Mouse (Mus musculus) kidney, embryonic 16.5 days (tissue): ENCODE data around the gene E030018B13Rik. TPM values are rescaled to one million over a fixed set of nuclear protein-coding genes. Genes with fewer than 3 reads are reported as not detected.
A peak's percentile ranks its signal among the peaks of the same experiment; 100 is the strongest.

ENCODE experiments used
- ATAC-seq: fragments of 200-750 bp; cut with Nextera tagmentation; 2 replicates; pipeline ENCODE4 v1.8.0; 2017; ENCODE audit warnings: moderate TSS enrichment; ENCODE audit not compliant: low FRiP score, low TSS enrichment
- H3K27ac ChIP-seq: fragments of 300-500 bp; sonication (generic); 2 replicates; pipeline ENCODE4 v1.5.1; 2014; ENCODE audit warnings: low read length
- H3K27me3 ChIP-seq: fragments of 300-500 bp; sonication (generic); 2 replicates; pipeline ENCODE4 v1.6.1; 2014; ENCODE audit warnings: low read length, control low read depth, mixed read lengths; ENCODE audit not compliant: insufficient read depth
- H3K36me3 ChIP-seq: fragments of 300-500 bp; sonication (generic); 2 replicates; pipeline ENCODE4 v1.6.1; 2014; ENCODE audit warnings: low read length, control low read depth, mixed read lengths; ENCODE audit not compliant: insufficient read depth
- H3K4me1 ChIP-seq: fragments of 300-500 bp; sonication (generic); 2 replicates; pipeline ENCODE4 v1.6.1; 2014; ENCODE audit warnings: low read length, control low read depth, mixed read lengths; ENCODE audit not compliant: insufficient read depth
- H3K4me2 ChIP-seq: fragments of 300-500 bp; sonication (generic); replicated peaks from 2 replicates; pipeline ENCODE4 v1.6.1; 2014; ENCODE audit warnings: low read depth, low read length
- H3K4me3 ChIP-seq: fragments of 300-500 bp; sonication (generic); 2 replicates; pipeline ENCODE4 v1.5.1; 2014; ENCODE audit warnings: mild to moderate bottlenecking, low read length
- H3K9ac ChIP-seq: fragments of 300-500 bp; sonication (generic); replicated peaks from 2 replicates; pipeline ENCODE4 v1.6.1; 2014; ENCODE audit warnings: low read length
- H3K9me3 ChIP-seq: fragments of 300-500 bp; sonication (generic); 2 replicates; pipeline ENCODE4 v1.6.1; 2016; ENCODE audit warnings: low read length, control low read depth
- WGBS: fragments of 180-500 bp; shearing (Covaris S2); extraction: QIAGEN DNeasy Blood & Tissue Kit; methylation state at CpG from one replicate; pipeline ENCODE4 v1.1.7; 2014; 5-methylcytosine and 5-hydroxymethylcytosine counted together
- polyA plus RNA-seq: library from polyadenylated mRNA; unstranded; fragments of >200 nt; fragmentation: Nextera tagmentation; extraction: Ambion mirVana; gene quantifications from 2 replicates; pipeline ENCODE4 v1.2.1, GENCODE M21; 2015

The E030018B13Rik gene
- polyA plus RNA-seq, 1 experiment from 2014 or later: not detected

DNA sequence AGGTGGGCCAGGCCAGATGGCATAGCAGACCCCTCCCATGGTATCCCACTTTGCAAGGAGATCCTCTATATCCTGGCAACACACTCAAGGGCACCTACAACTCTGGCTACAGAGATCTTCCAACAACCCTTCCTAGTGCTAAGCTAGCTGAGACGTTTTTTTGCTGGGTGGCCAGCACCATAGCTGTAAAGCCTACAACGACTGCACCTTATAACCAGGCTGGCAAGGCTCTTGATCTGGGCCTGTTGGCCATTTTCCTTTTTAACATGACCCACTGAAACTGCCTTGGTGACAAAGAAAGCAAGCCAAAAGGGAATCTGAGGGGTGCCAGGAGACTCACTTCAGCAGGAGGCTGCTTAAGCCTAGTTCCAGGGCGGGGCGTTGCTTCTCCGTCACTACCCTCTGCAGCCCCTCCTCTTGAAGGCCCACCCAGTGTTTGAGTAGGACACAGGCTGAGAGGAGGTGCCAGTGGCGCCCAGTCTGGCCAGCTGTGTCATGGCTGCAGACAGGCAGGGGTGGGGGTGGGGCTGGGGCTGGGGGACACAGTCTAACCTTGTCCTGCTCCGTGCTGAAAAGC is 4.3 kb upstream of the E030018B13Rik start:
- 32% methylated on average over 7 of the region's 7 CpGs for WGBS

DNA sequence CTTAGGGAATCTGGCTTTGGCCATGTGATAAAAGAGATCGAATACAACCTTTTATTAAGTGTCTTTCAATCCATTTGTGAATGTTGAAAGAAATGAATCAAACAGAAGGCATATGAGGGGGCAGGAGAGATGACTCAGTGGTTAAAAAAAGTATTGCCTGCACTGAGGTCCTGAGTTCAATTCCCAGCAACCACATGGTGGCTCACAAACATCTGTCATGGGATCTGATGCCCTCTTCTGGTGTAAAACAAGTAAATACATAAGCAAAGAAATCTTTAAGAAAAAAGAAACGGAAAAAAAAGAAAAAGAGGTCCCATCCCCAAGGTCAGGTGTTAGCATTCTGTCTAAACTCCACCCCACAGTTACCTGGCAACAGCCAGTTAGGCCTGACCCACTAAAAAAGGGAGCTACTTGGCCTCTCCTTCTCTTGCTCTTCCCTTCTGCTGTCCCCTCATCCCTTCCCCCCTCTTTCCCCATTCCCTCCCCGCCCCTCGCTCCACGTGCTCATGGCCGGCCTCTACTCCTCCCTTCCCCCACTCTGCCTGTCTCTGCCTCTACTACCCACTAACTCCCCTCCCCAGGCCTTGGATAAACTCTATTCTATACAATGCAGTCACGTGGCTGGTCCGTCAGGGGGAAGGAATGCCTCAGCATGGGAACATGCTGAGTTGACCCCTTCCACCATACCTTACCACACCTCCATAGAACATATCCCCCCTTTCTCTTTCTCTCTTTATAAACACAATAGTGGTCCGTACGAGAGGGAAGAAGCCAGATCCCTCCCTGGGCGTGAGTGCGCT is 3.5 kb upstream of the E030018B13Rik start:
- peaks cover 63% of the 10 kb centered on the region for H3K4me1 ChIP-seq
- 59% methylated on average over 12 of the region's 12 CpGs for WGBS
- peak overlapping the region; percentile 79 for H3K27ac ChIP-seq

More for the DNA sequence above, 4.3 kb upstream of the E030018B13Rik start:
- Histone ChIP-seq H3K36me3 (no peaks in the 10 kb centered on the region), H3K9me3 (no peaks in the 10 kb centered on the region), H3K4me3 (no peak overlapping the region), H3K4me1 (peaks cover 58% of the 10 kb centered on the region), H3K4me2 (no peak overlapping the region), H3K27ac (peak overlapping the region; percentile 66; the same call in 1 of the 2 replicates), H3K9ac (no peak overlapping the region; the same call in 1 of the 2 replicates), H3K27me3 (no peaks in the 10 kb centered on the region)
- ATAC-seq: peak; percentile 28; the same call in 1 of the 2 replicates

DNA sequence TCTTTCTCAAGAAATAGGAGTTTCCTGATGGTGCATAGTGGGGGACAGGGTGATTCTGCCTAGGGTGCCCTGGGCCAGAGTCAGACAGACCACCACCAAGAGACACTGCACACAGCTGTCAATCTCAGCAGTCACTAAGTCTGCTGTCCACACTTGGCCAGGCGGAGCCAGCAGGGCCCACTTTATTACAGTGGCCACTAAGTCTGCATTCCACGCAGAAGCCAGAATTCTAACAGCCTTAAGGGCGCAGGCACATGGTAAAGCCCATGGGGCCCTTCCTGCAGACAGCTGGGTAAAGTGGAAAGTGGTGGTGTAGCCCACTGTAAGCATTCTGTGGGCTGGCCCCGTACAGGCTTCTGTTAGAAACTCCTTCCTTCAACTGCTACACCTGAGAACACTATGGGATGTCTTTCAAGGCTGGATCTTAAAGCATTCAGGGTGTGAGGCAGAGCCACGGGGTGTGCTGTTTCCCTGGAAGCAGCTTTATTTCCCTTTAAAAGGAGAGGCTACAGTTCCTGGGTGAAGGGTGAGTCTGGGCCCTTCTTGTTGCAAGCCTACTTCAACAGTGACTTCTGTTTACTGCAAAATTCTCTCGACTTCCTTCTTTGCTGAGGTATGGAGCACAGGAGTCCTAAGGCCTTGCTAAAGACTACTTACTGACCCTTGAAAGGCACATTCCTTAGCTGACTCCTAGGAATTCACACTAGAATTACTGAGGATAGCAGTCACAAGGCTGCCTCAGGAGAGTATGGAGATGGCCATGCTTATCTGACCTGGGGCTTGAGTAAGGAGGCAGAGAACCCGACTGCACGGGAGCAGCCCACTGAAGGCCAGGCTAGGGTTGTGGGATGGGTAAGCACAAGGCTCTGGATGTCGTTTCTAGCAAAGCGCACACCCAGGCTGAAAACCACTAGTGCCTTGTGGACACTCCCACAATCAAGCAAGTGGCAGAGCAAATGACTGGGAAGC is 2.6 kb upstream of the E030018B13Rik start:
- H3K4me3 ChIP-seq: no peak overlapping the region
- H3K27ac ChIP-seq: peak overlapping the region; percentile 79
- WGBS: 53% methylated on average over 10 of the region's 10 CpGs
- no peaks in the 10 kb centered on the region for H3K27me3 ChIP-seq
- no peak overlapping the region for H3K9ac ChIP-seq
- peaks cover 55% of the 10 kb centered on the region for H3K4me1 ChIP-seq
- H3K9me3 ChIP-seq: no peaks in the 10 kb centered on the region
- no peak overlapping the region for H3K4me2 ChIP-seq
- H3K36me3 ChIP-seq: no peaks in the 10 kb centered on the region
- ATAC-seq: peak; percentile 44; the same call in 1 of the 2 replicates

More for the DNA sequence above, 3.5 kb upstream of the E030018B13Rik start:
- Histone ChIP-seq H3K9me3 (no peaks in the 10 kb centered on the region), H3K9ac (no peak overlapping the region), H3K27me3 (no peaks in the 10 kb centered on the region), H3K4me2 (no peak overlapping the region), H3K4me3 (no peak overlapping the region), H3K36me3 (no peaks in the 10 kb centered on the region)
- ATAC-seq: no peak

DNA sequence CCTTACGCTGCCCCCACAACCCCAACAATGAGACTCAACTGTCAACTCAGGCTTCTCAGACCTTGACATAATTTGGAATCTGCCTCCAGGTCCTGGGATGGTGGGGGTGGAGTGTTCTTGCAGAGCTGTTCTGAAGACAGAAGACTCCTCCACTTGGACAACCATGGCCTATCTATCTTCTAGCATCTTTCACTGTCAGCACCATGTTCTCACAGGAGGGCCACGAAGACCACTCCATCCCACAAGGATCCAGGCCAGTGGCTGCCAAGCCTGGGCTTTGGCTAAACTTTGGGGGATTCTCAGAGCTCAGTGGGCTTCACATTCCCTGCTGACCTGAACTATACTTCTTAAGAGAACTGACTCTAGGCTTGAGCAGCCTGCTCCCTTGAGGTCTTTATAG is 1.8 kb upstream of the E030018B13Rik start:
- Histone ChIP-seq H3K9ac (no peak overlapping the region), H3K4me2 (no peak overlapping the region), H3K27ac (no peak overlapping the region; the same call in 1 of the 2 replicates), H3K9me3 (no peaks in the 10 kb centered on the region), H3K36me3 (no peaks in the 10 kb centered on the region), H3K27me3 (no peaks in the 10 kb centered on the region), H3K4me3 (no peak overlapping the region), H3K4me1 (peaks cover 63% of the 10 kb centered on the region)
- no peak for ATAC-seq
- 92% methylated on average over 2 of the region's 2 CpGs for WGBS

DNA sequence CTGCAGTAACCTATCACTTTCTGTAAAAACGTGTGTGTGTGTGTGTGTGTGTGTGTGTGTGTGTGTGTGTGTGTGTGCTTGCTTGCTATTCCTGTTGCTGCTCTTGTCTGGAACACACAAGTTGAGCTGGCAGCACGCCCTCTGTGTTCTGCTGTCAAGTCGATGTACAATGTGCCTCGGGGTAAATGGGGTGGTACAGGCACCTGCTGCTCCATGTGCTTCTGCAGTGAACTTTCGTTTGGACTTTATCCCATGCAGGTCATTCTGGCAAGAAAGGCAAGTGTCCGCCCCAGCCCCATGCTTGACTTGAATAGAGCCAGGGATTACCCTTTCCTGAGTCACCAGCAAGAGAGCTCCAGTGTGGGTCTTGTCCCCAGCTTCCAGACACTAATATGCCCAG is 1.0 kb downstream of the E030018B13Rik start:
- Histone ChIP-seq H3K27me3 (no peaks in the 10 kb centered on the region), H3K27ac (peak overlapping the region; percentile 41; the same call in 1 of the 2 replicates), H3K9me3 (no peaks in the 10 kb centered on the region), H3K36me3 (no peaks in the 10 kb centered on the region), H3K4me2 (no peak overlapping the region), H3K4me1 (peaks cover 42% of the 10 kb centered on the region), H3K9ac (no peak overlapping the region), H3K4me3 (no peak overlapping the region)
- ATAC-seq: no peak
- 71% methylated on average over 6 of the region's 6 CpGs for WGBS

DNA sequence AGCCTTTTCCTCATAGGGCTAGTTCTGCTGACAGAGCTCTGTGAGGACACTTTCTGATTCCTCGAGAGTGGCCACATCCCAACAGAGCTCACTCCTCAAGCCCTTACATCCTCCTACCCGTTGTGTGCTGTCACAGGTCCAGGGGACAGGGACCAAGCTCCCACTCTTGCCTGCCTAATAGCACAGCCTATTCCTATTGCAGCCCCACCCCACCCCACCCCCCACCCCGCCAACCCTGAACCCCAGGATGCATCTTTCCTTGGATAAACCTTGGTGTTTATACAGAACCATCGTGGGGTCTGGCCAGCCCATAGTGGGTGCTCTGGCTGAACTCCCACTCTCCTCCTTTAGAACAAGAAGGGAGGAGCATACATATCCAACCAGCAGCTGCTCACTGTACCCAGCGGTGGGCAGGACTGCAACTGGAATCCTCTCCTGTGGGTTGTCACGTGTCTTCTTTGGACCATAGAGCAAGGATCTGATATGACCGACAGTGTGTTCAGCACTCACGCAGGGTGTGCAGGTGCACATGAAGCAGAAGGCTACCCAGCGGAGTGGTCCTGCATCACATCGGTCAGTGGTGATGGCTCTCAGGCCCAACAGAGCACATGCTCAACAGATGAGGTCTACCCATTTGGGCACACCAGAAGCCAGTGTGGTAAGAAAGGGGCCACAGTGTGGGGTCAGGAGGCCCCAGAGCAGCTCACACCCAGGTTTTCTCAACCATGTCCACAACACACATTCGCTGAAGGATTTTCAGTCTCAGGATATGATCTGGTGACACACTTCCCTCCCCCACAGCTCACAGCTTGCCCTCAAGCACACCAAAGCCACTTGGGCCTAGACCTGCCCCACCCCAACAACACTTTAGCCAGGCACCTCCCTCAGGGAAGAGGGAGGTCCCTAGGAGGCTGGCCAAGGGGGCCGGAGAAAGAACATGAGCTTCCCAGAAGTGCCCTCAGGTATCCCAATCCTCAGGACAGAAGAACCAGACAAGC is 2.4 kb downstream of the E030018B13Rik start:
- ATAC-seq: peak; percentile 17; the same call in 1 of the 2 replicates
- no peaks in the 10 kb centered on the region for H3K36me3 ChIP-seq
- H3K9ac ChIP-seq: no peak overlapping the region
- no peak overlapping the region for H3K4me2 ChIP-seq
- no peak overlapping the region for H3K27ac ChIP-seq
- H3K4me1 ChIP-seq: peaks cover 36% of the 10 kb centered on the region
- no peaks in the 10 kb centered on the region for H3K27me3 ChIP-seq
- H3K9me3 ChIP-seq: no peaks in the 10 kb centered on the region
- H3K4me3 ChIP-seq: no peak overlapping the region
- WGBS: 66% methylated on average over 12 of the region's 12 CpGs

DNA sequence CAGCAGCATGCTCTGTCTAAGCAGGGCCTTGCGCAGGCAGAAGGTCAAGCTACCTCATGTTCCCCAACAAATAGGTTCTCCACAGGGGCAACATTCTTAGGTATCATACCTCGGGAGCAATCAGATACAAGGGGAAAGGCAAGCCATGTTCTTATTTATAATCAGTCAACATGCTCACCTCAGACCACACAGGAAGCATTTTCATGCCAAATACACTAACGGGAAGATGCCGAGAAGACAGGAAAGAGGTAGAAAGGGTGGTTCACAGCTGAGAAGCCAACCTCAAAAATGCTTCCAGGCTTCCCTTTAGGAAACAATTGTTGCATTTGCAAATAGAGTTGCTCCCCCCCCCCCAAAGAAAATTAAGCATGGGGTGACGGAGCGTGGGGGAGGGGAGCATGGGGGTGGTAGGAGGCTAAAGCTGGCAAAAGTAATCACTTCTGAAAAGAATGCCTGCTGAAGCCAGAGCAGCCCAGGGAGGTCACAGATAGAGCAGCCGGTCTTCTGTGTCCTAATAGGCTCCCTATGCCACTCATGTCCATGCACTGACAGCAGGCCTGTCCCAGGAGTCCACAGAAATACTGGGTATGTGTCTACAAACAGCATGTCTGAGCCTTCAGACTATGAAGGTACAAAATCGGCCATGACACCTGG is 5.4 kb downstream of the E030018B13Rik start:
- Histone ChIP-seq H3K9ac (no peak overlapping the region), H3K27ac (no peak overlapping the region), H3K4me1 (peaks cover 57% of the 10 kb centered on the region), H3K4me3 (no peak overlapping the region), H3K27me3 (no peaks in the 10 kb centered on the region), H3K36me3 (no peaks in the 10 kb centered on the region), H3K4me2 (no peak overlapping the region), H3K9me3 (no peaks in the 10 kb centered on the region)
- no peak for ATAC-seq
- WGBS: 74% methylated on average over 8 of the region's 8 CpGs

DNA sequence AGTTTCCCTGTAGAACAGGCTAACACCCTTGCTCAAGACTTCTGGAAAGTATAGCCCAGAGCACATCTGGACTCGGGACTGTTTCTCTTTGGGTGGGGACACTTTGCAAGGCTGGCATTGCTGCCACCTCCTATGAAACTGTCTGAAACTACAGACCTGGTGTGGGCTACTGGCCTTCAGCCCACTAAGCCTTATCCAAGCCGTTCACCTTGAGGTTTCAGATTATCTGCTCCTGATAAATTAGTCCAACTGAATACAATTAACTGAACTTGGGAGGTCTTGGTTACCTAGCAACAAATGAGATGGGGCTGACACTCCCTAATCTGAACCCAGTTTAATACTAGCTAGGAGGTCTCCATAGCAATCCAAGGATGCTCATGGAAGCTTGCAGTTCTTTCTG is 5.9 kb downstream of the E030018B13Rik start:
- no peaks in the 10 kb centered on the region for H3K36me3 ChIP-seq
- no peak for ATAC-seq
- H3K27me3 ChIP-seq: no peaks in the 10 kb centered on the region
- H3K9ac ChIP-seq: no peak overlapping the region
- no peak overlapping the region for H3K4me3 ChIP-seq
- WGBS: 70% methylated on average over 2 of the region's 2 CpGs
- peaks cover 54% of the 10 kb centered on the region for H3K4me1 ChIP-seq
- no peak overlapping the region for H3K27ac ChIP-seq
- H3K9me3 ChIP-seq: no peaks in the 10 kb centered on the region
- H3K4me2 ChIP-seq: no peak overlapping the region
